Mouse (Mus musculus) Patski (cell line): ENCODE results near the gene Gpx1. TPM values are rescaled to one million over a fixed set of nuclear protein-coding genes. Genes with fewer than 3 reads are reported as not detected.

Experiments used
- ATAC-seq: fragments of 100-300 bp; one replicate; pipeline ENCODE4 v1.8.0; 2021
- CTCF ChIA-PET: fragments of 350-600 bp; sonication (Branson Sonifier 250); formaldehyde crosslinking; loops from one replicate; lab custom pipeline; 2022; ENCODE audit warnings: inconsistent platforms; lab: Charles Lee
- POLR2A ChIA-PET: fragments of 350-600 bp; sonication (Branson Sonifier 250); formaldehyde crosslinking; loops from one replicate; lab custom pipeline; 2022; ENCODE audit warnings: antibody characterized with exemption, inconsistent platforms; lab: Charles Lee
- DNase-seq: peaks from one replicate; pipeline ENCODE4 v3.0.0-alpha.2; 2011; ENCODE audit warnings: low read depth, low spot score
- H3K27me3 ChIP-seq: fragments of 371-371 bp; one replicate; pipeline ENCODE4 v1.5.1; 2021
- CTCF ChIP-seq: fragments of 100-300 bp; IDR thresholded peaks from one replicate; pipeline ENCODE4 v1.5.1; 2021
- in situ Hi-C: fragments of 300-500 bp; cut with MboI; formaldehyde crosslinking; loops from 3 replicates; pipeline ENCODE4 v1.11.1; 2018; ENCODE audit warnings: low pct_unique_long_range_greater_than_20kb, mixed read lengths
- polyA plus RNA-seq: library from polyadenylated mRNA; unstranded; gene quantifications from one replicate; pipeline ENCODE4 v1.2.3, GENCODE M21; 2021

Gpx1 gene
- polyA plus RNA-seq, 1 experiment from 2014 or later, result 372 TPM

DNA sequence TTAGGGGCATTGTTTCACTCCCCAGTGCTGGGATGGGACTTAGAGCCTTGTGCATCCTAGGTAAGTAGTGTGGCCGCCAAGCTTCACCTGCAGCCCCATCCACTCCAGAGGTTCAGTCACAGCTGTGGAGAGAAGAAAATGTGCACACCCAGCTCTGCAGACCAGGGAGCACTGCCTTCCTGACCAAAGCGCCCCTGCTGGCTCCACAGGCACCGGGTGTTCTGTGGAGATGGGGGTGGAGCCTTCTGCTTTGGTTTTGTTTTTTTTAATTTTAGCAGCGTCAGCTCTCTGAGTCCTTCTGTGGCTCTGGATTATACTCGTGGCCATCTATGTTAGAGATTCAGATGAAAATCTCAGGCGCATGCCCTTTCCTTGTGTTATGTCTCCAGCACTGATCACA, 50.5 kb downstream of the Gpx1 start:
- CTCF ChIA-PET, result interaction anchor here (1.6 kb wide), 1 partner anchor 8 kb away, joined by 3 read pairs; no protein-coding TSS in a partner anchor
- ATAC-seq (no peak), DNase-seq (no peak)
- POLR2A ChIA-PET, result no interaction called here
- H3K27me3 ChIP-seq, result no peaks in the 10 kb centered on the region
- in situ Hi-C loops, result no loop called here
- TF ChIP-seq CTCF, result no peak

Other genes starting within 250 kb of the Gpx1 start
- 93.3 TPM for gene Apeh, start 244.3 kb upstream of the Gpx1 start, polyA plus RNA-seq
- gene Bsn, start 148.5 kb upstream of the Gpx1 start, polyA plus RNA-seq, result 0.08 TPM
- gene Dag1, start 74.9 kb upstream of the Gpx1 start, polyA plus RNA-seq, result 336 TPM
- 30.9 TPM for gene Nicn1, start 48.5 kb upstream of the Gpx1 start, polyA plus RNA-seq
- gene Amt, start 42.0 kb upstream of the Gpx1 start, polyA plus RNA-seq, result 6.0 TPM
- gene Rhoa, start 32.8 kb upstream of the Gpx1 start, polyA plus RNA-seq, result 353 TPM
- gene Tcta, start 32.7 kb upstream of the Gpx1 start, polyA plus RNA-seq, result 30.2 TPM
- gene Usp4, start 8.9 kb downstream of the Gpx1 start, polyA plus RNA-seq, result 82.1 TPM
- 0.82 TPM for gene 1700102P08Rik, start 53.9 kb downstream of the Gpx1 start, polyA plus RNA-seq
- gene Ccdc36, start 89.6 kb downstream of the Gpx1 start, polyA plus RNA-seq, result not detected
- gene BC048562, start 97.6 kb downstream of the Gpx1 start, polyA plus RNA-seq, result not detected
- gene Ccdc71, start 121.6 kb downstream of the Gpx1 start, polyA plus RNA-seq, result 33.0 TPM
- gene Klhdc8b, start 122.7 kb downstream of the Gpx1 start, polyA plus RNA-seq, result 20.8 TPM
- gene Lamb2, start 140.8 kb downstream of the Gpx1 start, polyA plus RNA-seq, result 131 TPM
- gene Usp19, start 151.7 kb downstream of the Gpx1 start, polyA plus RNA-seq, result 142 TPM
- 156 TPM for gene Qars, start 168.8 kb downstream of the Gpx1 start, polyA plus RNA-seq
- 93.1 TPM for gene Qrich1, start 177.9 kb downstream of the Gpx1 start, polyA plus RNA-seq
- 93.3 TPM for gene Impdh2, start 221.4 kb downstream of the Gpx1 start, polyA plus RNA-seq
- 58.4 TPM for gene Ndufaf3, start 228.5 kb downstream of the Gpx1 start, polyA plus RNA-seq
- 153 TPM for gene Dalrd3, start 231.0 kb downstream of the Gpx1 start, polyA plus RNA-seq
- gene Wdr6, start 239.8 kb downstream of the Gpx1 start, polyA plus RNA-seq, result 60.6 TPM